Mouse (Mus musculus): ENCODE data around the gene Magi1. TPM values are rescaled to one million over a fixed set of nuclear protein-coding genes. Genes with fewer than 3 reads are reported as not detected.
A peak's percentile ranks its signal among the peaks of the same experiment; 100 is the strongest.

Magi1 gene
- polyA plus RNA-seq, 2 experiments from 2014 or later: 6.4 TPM; not detected in 1

DNA sequence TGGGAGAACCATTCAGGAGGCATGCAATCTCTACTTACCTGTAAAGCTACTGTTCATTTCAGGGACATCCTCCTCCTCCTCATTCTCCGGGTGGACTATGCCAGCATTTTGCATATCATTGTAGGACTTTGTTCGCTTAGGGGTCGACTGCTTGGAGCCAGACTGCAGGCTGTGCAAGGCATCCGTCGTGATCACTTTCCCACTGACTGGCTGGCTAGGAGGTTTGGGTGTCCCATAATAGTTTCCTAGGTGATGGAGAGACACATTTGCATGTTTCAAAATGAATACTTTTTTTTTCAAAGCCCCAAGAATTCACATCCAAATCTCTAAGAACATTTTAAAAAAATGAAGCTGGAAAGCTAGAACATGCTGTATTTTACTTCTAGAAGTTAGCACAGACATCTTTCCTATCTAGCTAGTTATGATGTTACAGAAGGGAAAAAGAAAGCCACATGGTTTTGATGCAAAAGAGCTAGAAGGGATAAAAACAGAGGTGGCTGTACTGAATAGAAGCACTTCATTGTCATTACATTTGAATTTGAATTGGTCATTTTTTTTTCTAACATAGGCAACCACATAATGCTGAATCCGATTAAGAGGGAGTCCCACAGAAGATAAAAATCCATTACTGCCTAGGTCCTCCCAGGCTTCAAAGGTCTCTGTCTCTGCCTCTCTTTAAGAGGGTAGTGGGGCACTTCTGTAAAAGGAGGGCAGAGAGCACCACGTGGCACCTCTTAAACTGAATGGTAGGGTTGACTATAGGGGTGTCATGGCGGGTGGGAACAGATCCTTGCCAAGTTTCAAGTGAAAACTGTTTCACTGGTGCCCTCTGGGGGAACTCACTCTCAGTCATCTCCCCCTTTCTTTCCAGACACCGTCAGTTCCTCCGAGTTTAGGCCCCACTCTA lies 491.2 kb downstream of the Magi1 start:
- ATAC-seq: no peak

DNA sequence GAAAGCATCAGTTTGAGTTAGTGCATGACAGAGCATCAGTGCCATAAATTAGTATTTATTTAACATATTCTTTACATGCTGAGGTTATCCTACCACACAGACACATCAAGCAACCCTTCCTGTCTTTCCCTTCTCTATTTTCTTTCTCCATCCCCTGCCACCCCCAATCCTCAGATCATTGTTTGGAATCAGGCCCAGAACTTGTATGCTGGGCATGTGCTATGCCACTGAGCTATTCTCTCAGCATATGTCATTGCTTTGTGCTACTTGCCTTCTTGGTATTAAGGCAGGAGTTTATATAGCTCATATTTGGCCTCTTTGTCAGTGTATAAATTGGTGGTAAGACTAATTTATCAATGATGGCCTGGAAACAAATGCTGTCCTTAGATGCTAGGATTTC lies 494.0 kb downstream of the Magi1 start:
- no peak for ATAC-seq

DNA sequence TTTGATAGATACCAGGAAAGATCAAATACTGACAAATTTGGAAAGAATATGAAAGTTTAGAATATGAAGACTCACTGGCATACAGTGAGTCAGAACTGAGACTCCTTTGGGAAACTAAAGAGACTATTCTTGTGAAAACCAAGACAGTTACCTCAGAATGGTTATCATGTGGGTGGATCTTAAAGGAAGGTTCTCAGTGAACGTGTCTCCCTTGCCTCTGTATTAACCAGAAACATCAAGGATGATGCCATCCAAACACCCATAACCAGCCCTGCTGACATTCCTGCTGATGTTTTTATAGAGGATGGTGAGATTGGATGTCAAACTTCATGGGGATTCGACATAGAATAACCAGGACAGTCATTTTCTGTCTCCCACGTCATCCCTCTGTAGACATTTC lies 496.7 kb downstream of the Magi1 start:
- no peak for ATAC-seq

GRCm38 (mm10) chr6:93786220-93786619 lies 497.5 kb downstream of the Magi1 start:
- no peak for ATAC-seq

- no peak for ATAC-seq
Measured at GRCm38 (mm10) chr6:93771081-93771480, 512.6 kb downstream of the Magi1 start.

GRCm38 (mm10) chr6:93770283-93771025 lies 513.3 kb downstream of the Magi1 start:
- ATAC-seq: no peak

DNA sequence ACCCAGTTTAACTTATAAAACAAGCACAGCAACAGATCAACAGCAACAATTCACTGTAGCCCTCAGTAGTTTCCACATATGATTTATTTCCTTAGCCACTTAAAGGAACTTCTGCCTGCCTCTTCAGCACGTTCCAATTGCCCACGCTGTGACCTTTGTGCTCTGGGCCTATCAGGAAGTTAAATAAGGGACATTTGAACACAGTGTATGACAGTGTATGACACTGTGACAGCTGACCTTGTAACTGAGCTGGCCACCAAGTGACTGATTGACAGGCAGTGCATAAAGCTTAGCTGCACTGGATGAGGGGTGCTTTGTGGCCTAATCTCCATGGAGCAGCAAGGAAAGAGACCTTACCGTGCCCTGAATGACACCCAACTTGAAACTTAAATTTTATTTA lies 525.6 kb downstream of the Magi1 start:
- ATAC-seq: no peak

DNA sequence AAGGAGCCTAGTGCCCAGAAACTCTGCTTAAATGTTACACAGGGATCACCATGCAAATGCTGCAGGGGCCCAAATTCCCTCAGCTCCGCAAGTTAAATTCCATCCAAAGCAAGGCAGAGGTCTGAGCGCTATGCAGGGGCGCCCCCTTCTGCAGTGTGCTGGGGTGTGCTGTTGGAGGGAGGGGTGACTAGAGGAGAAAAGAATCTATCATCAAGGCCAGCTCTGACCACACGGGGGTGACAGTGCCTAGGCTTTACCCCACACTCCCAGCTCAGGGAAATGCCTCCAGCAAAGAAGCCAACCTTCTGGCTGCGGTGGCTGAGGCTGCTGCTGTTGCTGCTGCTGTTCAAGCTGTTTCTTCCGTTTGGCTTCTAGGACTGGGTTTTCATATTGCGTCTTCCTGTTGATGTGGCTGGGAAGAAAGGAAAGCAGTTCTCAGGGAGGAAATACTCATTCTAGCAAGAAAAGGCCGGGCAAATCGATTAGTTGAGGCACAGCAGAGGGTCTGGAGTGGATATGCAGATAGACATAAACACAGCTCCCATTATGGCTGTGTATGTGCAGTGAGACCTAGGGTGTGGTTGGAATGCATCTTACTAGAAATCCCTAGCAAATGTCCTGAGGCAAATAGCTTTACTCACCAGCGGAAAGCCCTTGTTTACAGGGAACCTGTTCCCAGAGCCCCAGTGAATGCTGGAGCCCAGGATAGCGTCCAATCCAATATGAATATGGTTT lies 526.2 kb downstream of the Magi1 start:
- no peak for ATAC-seq

DNA sequence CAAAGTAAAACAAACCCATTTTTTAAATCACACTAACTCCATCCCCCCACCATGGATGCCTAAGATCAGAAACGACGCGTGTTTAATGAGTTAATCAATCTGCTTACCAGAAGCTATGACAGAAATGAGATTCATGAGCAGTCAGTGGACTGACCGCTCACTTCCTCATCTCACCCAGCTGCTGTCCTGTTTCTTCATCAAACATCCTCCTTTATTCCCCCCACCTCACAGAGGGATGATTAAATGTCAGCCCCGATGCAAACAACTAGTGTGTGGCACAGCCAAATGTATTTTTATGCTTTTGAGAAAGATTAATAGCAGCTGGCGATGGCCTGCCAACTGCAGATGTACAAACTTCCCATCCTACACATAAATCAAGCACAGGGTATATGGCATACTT lies 540.6 kb downstream of the Magi1 start:
- no peak for ATAC-seq

DNA sequence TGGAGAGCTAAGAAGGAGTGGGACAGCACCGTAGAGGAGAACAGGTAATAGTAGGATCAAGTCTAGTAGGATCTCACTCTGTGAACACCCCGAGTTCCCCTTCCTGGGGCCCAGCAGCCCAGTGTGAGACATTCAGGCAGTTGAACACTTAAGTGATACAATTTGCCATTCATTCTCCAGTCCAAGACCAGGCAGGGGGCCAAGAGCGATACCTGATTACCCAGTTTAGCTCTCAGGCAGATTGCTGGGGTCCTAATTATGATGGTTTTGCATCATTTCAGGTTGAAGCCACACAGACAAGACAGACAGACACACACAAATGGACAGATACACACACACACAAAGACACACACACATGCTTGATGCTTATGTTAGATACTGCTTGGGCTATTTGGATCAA lies 543.9 kb downstream of the Magi1 start:
- no peak for ATAC-seq

DNA sequence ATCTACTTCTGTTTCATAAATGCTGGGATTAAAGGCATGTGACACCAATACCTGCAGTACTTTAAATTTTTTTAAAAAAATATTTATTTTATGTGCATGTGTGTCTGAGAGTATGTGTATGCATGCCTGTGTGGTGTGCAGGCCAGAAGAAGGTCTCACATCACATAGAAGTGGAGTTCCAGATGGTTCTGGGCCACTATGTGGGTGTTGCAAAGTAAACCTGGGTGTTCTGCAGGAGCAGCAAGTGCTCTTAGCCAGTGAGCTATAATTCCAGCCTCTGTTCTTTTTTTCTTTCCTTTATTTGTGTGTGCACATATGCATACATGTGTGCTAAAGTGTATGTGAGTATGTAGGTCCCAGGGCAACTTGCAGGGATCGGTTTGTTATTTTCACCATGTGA lies 546.6 kb downstream of the Magi1 start:
- no peak for ATAC-seq

- no peak for ATAC-seq
Measured at GRCm38 (mm10) chr6:93736071-93736470, 547.6 kb downstream of the Magi1 start.

GRCm38 (mm10) chr6:93733800-93734199 lies 549.9 kb downstream of the Magi1 start:
- no peak for ATAC-seq

DNA sequence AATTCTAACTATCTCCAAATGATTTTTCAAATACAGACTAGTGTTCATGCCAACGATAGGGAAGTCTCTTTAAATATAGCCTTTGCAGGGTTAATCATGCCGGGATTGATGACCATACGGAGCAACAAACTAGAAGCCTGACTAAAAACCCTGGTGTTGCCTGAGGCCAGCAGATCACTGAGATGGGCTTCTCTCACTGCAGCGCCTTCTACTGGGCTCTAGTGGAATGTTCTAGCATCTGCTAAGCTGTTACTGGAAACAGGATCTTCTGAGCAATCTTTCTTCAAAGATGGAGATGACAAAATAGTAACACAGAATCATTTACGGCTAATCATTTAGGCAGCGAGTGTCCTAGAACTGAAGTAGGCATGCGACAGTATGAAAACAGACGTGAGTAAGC lies 554.0 kb downstream of the Magi1 start:
- no peak for ATAC-seq

- no peak for ATAC-seq
Measured at GRCm38 (mm10) chr6:93728791-93729190, 554.9 kb downstream of the Magi1 start.

DNA sequence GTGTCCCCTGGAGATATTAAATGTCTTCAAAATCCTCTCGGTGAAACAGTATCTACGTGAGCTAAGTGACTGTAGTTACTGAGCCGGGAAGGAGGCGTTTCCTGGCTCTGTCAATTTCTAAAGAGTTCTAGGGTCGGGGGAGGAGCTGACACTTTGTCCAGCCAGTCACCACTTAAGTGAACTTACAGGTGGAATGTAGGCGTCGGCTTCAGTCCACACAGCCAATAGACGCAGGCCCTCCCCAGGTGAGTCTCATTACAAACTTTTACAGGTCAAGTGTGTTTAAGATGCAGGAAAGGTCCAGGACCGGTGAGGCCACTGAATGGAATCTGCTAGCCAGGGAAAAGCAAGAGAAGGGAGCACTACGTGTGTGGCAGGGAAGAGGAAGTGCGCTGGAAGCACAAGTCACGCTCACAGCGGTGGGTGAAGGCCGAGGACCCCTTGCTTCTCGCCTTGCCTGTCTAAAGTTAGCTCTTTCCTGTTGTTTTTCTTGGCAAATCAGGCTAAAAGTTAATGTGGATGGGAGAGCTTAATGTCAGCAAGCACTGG lies 556.0 kb downstream of the Magi1 start:
- ATAC-seq: no peak

GRCm38 (mm10) chr6:93726829-93727455 lies 556.8 kb downstream of the Magi1 start:
- no peak for ATAC-seq

GRCm38 (mm10) chr6:93726121-93726520 lies 557.6 kb downstream of the Magi1 start:
- ATAC-seq: no peak

DNA sequence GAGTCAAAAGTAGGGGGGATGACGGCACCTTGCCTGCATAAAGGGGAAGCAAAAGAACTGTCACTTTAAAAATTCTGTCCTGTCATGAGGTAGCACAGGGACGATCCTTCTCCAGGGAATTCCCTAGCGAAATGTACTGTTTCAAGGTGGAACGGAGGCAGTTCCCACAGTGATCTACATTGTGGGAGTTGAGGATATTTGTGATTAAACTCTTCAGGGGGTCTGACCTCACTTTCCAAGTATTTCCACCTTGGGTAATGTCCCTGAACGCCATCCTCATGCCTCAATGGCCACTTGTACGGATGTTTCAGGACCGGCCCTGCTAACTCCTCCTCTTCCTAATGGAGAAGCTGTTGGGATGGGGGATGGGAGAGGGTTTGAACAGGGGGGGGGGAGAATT lies 559.0 kb downstream of the Magi1 start:
- no peak for ATAC-seq

GRCm38 (mm10) chr6:93723226-93723625 lies 560.5 kb downstream of the Magi1 start:
- ATAC-seq: no peak

- no peak for ATAC-seq
Measured at GRCm38 (mm10) chr6:93719532-93719931, 564.2 kb downstream of the Magi1 start.

- peak; percentile 83 for ATAC-seq
Measured at GRCm38 (mm10) chr6:93718385-93718784, 565.3 kb downstream of the Magi1 start.

All from activated CD4-positive, CD25-positive, alpha-beta regulatory T cell, adult 4 months (primary cell).